Mouse (Mus musculus): ENCODE results near the gene Bicc1.

GRCm38 (mm10) chr10:71082986-71083385 is 76.5 kb downstream of the Bicc1 start:
- no peak for TF ChIP-seq CTCF (IDR thresholded peaks at IDR 0.05; ENCODE audit: extremely low read depth, insufficient read length, insufficient replicate concordance, low read depth, low read length)
- TF ChIP-seq POLR2A (IDR thresholded peaks at IDR 0.05; ENCODE audit: low read depth, low read length), result no peak
